Mouse (Mus musculus) stomach, postnatal 0 days (tissue): ENCODE measurements around the gene Nfkbil1.

Experiments used
- CTCF ChIP-seq: IDR thresholded peaks from 2 replicates; pipeline ENCODE4 v1.5.1; 2016; ENCODE audit warnings: antibody characterized with exemption, low read depth, mild to moderate bottlenecking, moderate library complexity
- EP300 ChIP-seq: optimal IDR thresholded peaks from 2 replicates; pipeline ENCODE3; 2016; ENCODE audit warnings: antibody characterized with exemption

DNA sequence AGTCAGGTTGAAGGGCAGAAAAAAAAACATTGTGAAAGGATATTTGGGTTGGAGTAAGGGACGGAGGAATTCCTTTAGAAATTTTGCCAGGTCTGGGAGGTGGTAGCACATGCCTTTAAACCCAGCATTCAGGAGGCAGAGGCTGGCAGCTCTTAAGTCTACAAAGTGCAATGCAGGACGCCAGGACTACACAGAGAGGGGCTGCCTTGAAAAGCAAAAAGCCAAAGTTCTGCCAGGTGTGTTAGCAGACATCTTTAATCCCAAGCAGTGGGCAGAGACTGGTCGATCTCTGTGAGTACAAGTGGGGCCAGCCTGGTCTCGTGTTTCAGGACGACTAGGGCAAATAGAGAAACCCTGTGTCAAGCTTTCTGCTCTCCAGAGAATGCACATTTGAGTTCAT, 16.4 kb upstream of the Nfkbil1 start:
- no peak for TF ChIP-seq EP300
- no peak for TF ChIP-seq CTCF
